Mouse (Mus musculus) liver, adult 2 months (tissue): ENCODE results near the gene Ldb3.

Source experiments
- CTCF ChIP-seq: fragments of 200-500 bp; IDR thresholded peaks from 2 replicates; pipeline ENCODE4 v1.5.1; 2011; ENCODE audit warnings: low read depth, low read length, control low read depth
- POLR2A ChIP-seq: fragments of 200-500 bp; IDR thresholded peaks from 2 replicates; pipeline ENCODE4 v1.6.1; 2011; ENCODE audit warnings: low read length, control low read depth; ENCODE audit not compliant: insufficient read depth; ENCODE audit errors: extremely low read depth

DNA sequence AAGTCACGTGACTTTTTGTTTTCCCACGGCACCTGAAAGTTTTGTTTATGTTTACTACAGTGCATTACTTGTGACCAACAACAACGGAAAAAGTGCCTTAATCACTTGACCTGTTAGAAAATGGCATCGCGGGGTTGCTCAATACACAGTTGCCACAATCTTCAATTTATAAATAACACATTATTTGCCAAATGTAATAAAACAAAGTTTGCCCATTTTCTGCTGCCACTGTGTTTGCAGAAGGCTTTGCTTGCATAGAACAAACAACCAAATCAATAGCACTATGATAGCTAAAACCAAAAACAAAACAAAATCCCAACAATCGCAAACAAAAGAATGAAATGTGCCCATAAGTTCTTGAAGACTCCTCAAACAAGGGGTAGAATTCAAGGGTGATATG lies 47.2 kb upstream of the Ldb3 start:
- no peak for TF ChIP-seq CTCF
- no peak for TF ChIP-seq POLR2A
